Mouse (Mus musculus) midbrain, embryonic 15.5 days (tissue): ENCODE data around the gene Eif1. TPM values are rescaled to one million over a fixed set of nuclear protein-coding genes. Genes with fewer than 3 reads are reported as not detected.
A peak's percentile ranks its signal among the peaks of the same experiment; 100 is the strongest.
"Not testable (repeated sequence)": the region's sequence is repeated elsewhere in the genome, so short reads cannot be mapped to it uniquely, and the experiment has no call there.

Experiments
- ATAC-seq: fragments of 200-750 bp; cut with Nextera tagmentation; replicated peaks from 2 replicates; pipeline ENCODE4 v1.8.0; 2017; ENCODE audit warnings: moderate TSS enrichment
- H3K27ac ChIP-seq: fragments of 300-500 bp; sonication (generic); 2 replicates; pipeline ENCODE4 v1.5.1; 2015; ENCODE audit warnings: mild to moderate bottlenecking, inconsistent platforms
- H3K27me3 ChIP-seq: fragments of 300-500 bp; sonication (generic); replicated peaks from 2 replicates; pipeline ENCODE4 v1.6.1; 2015; ENCODE audit warnings: inconsistent platforms
- H3K36me3 ChIP-seq: fragments of 300-500 bp; sonication (generic); replicated peaks from 2 replicates; pipeline ENCODE4 v1.6.1; 2015; ENCODE audit warnings: inconsistent platforms
- H3K4me1 ChIP-seq: fragments of 300-500 bp; sonication (generic); 2 replicates; pipeline ENCODE4 v1.6.1; 2015; ENCODE audit warnings: inconsistent platforms
- H3K4me2 ChIP-seq: fragments of 300-500 bp; sonication (generic); 2 replicates; pipeline ENCODE4 v1.6.1; 2015; ENCODE audit warnings: inconsistent platforms, mild to moderate bottlenecking, moderate library complexity
- H3K4me3 ChIP-seq: fragments of 300-500 bp; sonication (generic); 2 replicates; pipeline ENCODE4 v1.5.1; 2015; ENCODE audit warnings: mild to moderate bottlenecking, inconsistent platforms
- H3K9ac ChIP-seq: fragments of 300-500 bp; sonication (generic); 2 replicates; pipeline ENCODE4 v1.6.1; 2015; ENCODE audit warnings: mild to moderate bottlenecking, inconsistent platforms
- H3K9me3 ChIP-seq: fragments of 300-500 bp; sonication (generic); 2 replicates; pipeline ENCODE4 v1.6.1; 2016; ENCODE audit warnings: inconsistent platforms
- WGBS: fragments of 180-500 bp; shearing (Covaris S2); methylation state at CpG from one replicate; pipeline ENCODE4 v1.1.7; 2015; ENCODE audit warnings: mixed read lengths; 5-methylcytosine and 5-hydroxymethylcytosine counted together
- polyA plus RNA-seq: library from polyadenylated mRNA; unstranded; fragments of >200 nt; fragmentation: Nextera tagmentation; extraction: Ambion mirVana; gene quantifications from 2 replicates; pipeline ENCODE4 v1.2.1, GENCODE M21; 2015

Gene Eif1
- polyA plus RNA-seq, 1 experiment from 2014 or later = 1,086 TPM

DNA sequence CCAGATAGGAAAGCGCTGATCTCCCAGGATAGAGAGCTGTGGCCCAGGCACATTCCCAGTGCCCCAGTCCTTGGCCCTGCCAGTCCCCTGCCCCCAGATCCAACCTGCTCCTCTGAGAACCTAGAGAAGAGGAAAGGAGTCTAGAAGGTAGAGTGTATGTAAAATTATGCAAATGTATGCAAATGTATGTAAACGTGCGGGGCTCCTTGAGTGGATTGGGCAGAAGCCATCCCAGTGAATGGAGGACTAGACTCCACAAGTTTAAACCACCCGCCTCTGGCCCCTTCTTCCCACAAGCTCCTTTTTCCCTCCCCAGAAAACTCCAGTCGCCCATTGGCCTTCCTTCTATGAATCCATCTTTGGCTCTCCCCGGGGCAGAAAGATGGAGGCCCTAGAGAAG, 26.8 kb upstream of the Eif1 start:
- WGBS = 41% methylated on average over 6 of the region's 6 CpGs
- no peaks in the 10 kb centered on the region for H3K27me3 ChIP-seq
- H3K36me3 ChIP-seq = no peaks in the 10 kb centered on the region
- no peak overlapping the region for H3K27ac ChIP-seq
- no peak overlapping the region for H3K4me2 ChIP-seq
- ATAC-seq = no peak
- no peak overlapping the region for H3K4me3 ChIP-seq
- H3K4me1 ChIP-seq = peaks cover under 1% of the 10 kb centered on the region
- H3K9me3 ChIP-seq = no peaks in the 10 kb centered on the region
- no peak overlapping the region for H3K9ac ChIP-seq

DNA sequence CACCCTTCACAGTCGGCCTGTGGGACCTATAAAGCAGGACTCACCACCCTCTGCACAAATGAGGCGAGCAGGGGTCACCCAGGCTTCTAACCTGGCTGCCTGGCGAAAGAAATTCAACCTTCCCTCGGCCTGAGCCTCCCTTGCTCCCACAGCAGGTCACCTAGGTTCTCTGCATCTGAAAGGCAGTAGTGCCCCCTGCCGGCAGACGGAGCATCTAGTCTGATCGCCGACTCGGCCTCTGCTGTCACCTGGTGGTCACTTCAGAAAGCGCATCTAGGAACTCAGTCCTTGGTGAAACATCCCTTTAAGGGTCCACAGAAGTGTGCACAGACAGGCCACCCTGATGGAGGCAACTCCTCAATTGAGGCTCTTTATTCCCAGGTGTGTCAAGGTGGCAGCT, 24.4 kb upstream of the Eif1 start:
- Histone ChIP-seq H3K4me1 (peaks cover 4% of the 10 kb centered on the region), H3K4me3 (no peak overlapping the region), H3K27me3 (no peaks in the 10 kb centered on the region), H3K36me3 (no peaks in the 10 kb centered on the region), H3K4me2 (peak overlapping the region; percentile 17), H3K27ac (no peak overlapping the region), H3K9me3 (no peaks in the 10 kb centered on the region), H3K9ac (no peak overlapping the region)
- WGBS = 1% methylated on average over 10 of the region's 10 CpGs
- peak; percentile 10; the same call in 1 of the 2 replicates for ATAC-seq

DNA sequence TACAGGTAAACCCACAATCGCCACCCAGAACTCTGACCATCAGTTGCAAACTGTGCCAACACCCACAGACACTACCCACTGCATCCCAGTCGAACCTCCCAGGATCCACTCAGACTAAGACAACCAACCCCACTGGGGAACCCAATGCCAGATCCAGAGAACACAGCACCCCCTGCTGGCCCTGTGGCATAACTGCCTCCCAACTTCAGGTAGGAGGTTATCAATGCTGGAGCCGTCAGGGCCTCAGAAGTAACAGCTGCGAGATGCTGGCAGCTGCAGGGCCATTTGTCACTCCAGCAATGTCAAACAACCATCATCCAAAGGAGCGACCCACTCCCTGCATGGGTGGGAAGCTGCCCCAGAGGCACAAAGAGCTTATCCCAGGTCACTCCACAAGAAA, 21.9 kb upstream of the Eif1 start:
- H3K4me1 ChIP-seq = peaks cover 4% of the 10 kb centered on the region
- H3K27me3 ChIP-seq = no peaks in the 10 kb centered on the region
- H3K4me2 ChIP-seq = peak overlapping the region; percentile 42
- WGBS = 47% methylated on average over 5 of the region's 5 CpGs
- ATAC-seq = no peak
- H3K4me3 ChIP-seq = 0 out of 2 replicates have a peak overlapping the region, but pooled peaks have one; percentile 21
- H3K36me3 ChIP-seq = no peaks in the 10 kb centered on the region
- no peak overlapping the region for H3K27ac ChIP-seq
- H3K9ac ChIP-seq = no peak overlapping the region
- no peaks in the 10 kb centered on the region for H3K9me3 ChIP-seq

DNA sequence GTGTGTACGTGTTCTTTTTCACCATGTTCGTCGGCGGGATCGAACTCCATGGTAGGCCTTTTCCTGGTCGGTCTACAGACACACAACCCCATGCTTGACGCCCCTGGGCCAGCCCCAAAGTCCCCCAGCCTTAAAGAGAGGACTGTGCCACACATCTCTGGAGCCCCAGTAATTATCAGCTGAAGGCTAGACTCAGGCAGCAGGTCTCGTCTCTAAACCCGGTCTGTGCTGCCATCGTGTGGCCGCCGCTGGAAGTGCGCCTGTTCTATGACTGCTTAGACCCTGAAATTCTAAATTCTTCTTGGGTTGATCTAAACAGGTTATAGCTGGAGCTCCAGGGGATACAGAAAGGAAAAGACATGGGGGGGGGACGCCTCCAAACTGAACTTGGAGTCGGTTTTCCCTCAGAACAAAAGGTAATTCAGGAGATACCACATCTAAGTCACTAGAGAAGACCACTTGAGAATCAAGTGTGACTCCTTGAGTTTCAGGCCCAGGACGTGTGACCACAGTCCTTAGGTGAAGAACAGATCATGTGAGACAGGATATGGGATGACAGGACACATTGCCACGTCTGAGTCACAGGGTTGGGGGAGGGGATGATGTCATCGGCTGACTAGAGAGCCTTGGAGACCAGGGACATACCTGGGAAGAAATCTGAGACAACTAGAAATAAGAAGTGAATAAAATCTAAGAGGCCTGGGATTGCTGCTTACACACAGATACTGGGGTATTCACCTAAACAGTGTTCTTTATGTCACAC, 21.2 kb upstream of the Eif1 start:
- H3K4me3 ChIP-seq = 0 out of 2 replicates have a peak overlapping the region, but pooled peaks have one; percentile 21
- H3K9me3 ChIP-seq = no peaks in the 10 kb centered on the region
- H3K4me1 ChIP-seq = peaks cover 4% of the 10 kb centered on the region
- WGBS = 19% methylated on average over 18 of the region's 18 CpGs
- H3K4me2 ChIP-seq = peak overlapping the region; percentile 42
- no peak overlapping the region for H3K27ac ChIP-seq
- no peaks in the 10 kb centered on the region for H3K27me3 ChIP-seq
- no peaks in the 10 kb centered on the region for H3K36me3 ChIP-seq
- ATAC-seq = peak; percentile 76
- H3K9ac ChIP-seq = no peak overlapping the region

DNA sequence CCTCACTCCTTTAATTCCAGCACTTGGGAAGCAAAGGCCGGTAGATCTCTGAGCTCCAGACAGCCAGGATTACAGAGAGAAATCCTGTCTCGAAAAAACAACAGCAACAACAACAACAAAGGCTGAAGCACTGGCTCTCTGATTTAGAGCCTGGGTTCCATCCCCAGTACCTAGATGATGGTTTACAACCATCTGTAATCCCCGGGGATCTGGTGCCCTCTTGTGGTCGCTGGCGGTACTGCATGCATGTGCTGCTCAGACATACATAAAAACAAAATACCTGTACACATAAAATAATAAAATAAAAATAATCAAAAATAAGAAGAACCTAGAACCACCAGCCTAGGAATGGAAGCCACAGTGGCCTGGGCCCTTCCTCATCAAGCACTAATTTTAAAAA, 19.4 kb upstream of the Eif1 start:
- no peaks in the 10 kb centered on the region for H3K36me3 ChIP-seq
- no peak for ATAC-seq
- no peak overlapping the region for H3K4me3 ChIP-seq
- H3K9ac ChIP-seq = no peak overlapping the region
- H3K9me3 ChIP-seq = no peaks in the 10 kb centered on the region
- H3K4me2 ChIP-seq = no peak overlapping the region
- H3K4me1 ChIP-seq = peaks cover 4% of the 10 kb centered on the region
- WGBS = 11% methylated on average over 5 of the region's 5 CpGs
- H3K27ac ChIP-seq = no peak overlapping the region
- H3K27me3 ChIP-seq = no peaks in the 10 kb centered on the region

DNA sequence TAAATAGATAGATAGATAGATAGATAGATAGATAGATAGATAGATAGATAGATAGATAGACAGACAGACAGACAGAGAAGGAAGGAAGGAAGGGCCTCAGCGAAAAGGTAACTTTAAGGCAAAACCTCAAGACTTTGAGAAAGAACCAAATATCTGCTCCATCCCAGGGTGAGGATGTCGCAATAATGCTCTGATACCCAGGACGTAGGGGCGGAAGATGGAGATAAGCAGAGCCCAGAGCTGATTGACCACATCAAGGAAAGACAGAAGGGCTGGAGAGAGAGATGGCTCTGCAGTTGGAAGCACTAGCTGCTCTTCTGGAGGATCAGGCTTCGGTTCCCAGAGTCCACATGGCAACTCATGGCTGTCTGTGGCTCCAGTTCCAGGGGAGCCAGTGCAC, 18.4 kb upstream of the Eif1 start:
- Histone ChIP-seq H3K9ac (no peak overlapping the region), H3K27ac (no peak overlapping the region), H3K36me3 (no peaks in the 10 kb centered on the region), H3K4me3 (no peak overlapping the region), H3K4me2 (no peak overlapping the region), H3K4me1 (peaks cover 4% of the 10 kb centered on the region), H3K27me3 (no peaks in the 10 kb centered on the region), H3K9me3 (no peaks in the 10 kb centered on the region)
- 91% methylated on average over 5 of the region's 5 CpGs for WGBS
- ATAC-seq = no peak

DNA sequence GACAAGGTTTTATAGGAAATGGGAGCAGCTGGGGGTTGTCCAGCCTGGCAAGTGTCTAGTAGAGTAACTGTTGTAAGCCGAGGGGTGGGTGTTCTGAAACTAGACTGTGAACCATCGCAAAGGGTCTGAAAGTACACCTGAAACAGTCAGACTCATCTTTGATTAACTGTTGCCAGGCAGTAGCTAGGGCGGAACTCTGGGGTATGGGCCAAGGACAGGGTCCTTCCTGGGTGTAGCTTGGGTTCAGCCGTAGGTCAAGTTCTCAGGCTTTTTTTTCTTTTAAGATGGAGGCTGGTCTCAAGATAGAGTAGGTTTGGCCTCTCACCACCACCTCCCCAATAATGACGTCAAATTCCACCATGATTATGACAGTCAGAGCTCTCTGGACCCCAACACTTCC, 11.8 kb upstream of the Eif1 start:
- no peak overlapping the region for H3K27ac ChIP-seq
- H3K36me3 ChIP-seq = no peaks in the 10 kb centered on the region
- no peaks in the 10 kb centered on the region for H3K27me3 ChIP-seq
- H3K9me3 ChIP-seq = no peaks in the 10 kb centered on the region
- no peak overlapping the region for H3K4me2 ChIP-seq
- H3K4me3 ChIP-seq = no peak overlapping the region
- no peak overlapping the region for H3K9ac ChIP-seq
- 0 out of 2 replicates have a peak, but pooled peaks cover 9% of the 10 kb centered on the region for H3K4me1 ChIP-seq
- 92% methylated on average over 5 of the region's 5 CpGs for WGBS
- ATAC-seq = no peak

DNA sequence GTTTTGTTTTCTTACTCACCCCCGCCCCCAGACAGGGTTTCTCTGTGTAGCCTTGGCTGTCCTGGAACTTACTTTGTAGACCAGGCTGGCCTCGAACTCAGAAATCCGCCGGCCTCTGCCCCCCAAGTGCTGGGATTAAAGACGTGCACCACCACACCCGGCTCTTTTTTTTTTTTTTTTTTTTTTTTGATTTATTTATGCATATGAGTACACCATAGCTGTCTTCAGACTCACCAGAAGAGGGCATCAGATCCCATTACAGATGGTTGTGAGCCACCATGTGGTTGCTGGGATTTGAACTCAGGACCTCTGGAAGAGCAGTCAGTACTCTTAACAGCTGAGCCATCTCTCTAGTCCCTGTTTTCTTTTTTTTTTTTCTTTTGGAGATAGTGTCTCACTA, 11.0 kb upstream of the Eif1 start:
- H3K4me1 ChIP-seq, H3K36me3 ChIP-seq, H3K27ac ChIP-seq, H3K27me3 ChIP-seq, ATAC-seq, H3K4me2 ChIP-seq, H3K9ac ChIP-seq, H3K9me3 ChIP-seq, H3K4me3 ChIP-seq: not testable (repeated sequence)
- 91% methylated on average over 6 of the region's 6 CpGs for WGBS

DNA sequence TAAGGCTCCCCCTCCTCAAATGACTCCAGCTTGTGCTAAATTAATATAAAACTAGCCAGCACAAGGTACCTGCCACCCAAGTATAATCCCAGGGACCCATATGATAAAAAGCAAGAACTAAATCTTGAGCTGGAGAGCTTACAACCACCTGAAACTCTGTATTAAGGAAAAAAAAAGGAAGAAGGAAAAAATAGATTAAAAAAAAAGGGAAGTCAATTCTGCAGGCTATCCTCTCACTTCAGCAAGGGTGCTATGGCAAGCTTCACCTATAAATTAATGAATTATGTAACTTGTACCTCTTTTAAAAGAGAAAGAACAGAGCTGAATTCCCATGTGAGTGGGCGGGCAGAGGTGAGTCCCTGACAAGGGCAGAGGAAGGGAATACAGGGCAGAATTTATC, 8.0 kb upstream of the Eif1 start:
- Histone ChIP-seq H3K9me3 (no peaks in the 10 kb centered on the region), H3K4me3 (no peak overlapping the region), H3K27ac (no peak overlapping the region), H3K9ac (no peak overlapping the region), H3K36me3 (no peaks in the 10 kb centered on the region), H3K27me3 (no peaks in the 10 kb centered on the region), H3K4me1 (0 out of 2 replicates have a peak, but pooled peaks cover 9% of the 10 kb centered on the region), H3K4me2 (no peak overlapping the region)
- 75% methylated on average over 1 of the region's 1 CpGs for WGBS
- no peak for ATAC-seq

DNA sequence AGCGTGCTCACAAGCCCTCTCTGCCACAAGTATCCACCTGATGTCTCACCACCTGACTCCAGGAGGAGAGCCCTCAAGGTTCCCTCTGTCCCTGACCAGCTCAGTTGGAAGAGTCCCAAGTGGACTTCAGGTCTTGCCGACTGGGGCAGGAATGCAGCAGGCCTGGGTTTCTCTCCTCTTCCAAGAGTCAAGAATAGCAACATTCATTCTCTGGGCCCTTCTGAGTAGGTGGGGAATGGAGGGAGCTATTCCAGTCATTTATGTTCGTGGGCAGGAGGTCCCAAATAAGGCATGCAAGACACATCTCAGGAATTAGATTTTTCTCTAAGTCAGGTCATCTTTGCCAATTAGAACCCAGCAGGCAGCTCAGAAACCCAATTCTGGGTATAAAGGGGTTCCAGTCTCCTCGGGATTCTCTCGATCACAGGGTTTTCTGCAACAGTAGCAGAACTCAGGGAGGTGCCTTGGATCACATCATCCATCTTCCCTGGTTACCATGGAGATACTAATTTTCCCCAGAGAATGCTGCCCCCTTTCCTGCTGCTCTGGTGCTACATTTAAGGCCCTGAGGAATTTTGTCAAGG, 7.5 kb upstream of the Eif1 start:
- Histone ChIP-seq H3K36me3 (no peaks in the 10 kb centered on the region), H3K9me3 (no peaks in the 10 kb centered on the region), H3K9ac (no peak overlapping the region), H3K4me1 (0 out of 2 replicates have a peak, but pooled peaks cover 9% of the 10 kb centered on the region), H3K4me2 (no peak overlapping the region), H3K27me3 (no peaks in the 10 kb centered on the region), H3K4me3 (no peak overlapping the region), H3K27ac (no peak overlapping the region)
- WGBS = 32% methylated on average over 5 of the region's 5 CpGs
- no peak for ATAC-seq

DNA sequence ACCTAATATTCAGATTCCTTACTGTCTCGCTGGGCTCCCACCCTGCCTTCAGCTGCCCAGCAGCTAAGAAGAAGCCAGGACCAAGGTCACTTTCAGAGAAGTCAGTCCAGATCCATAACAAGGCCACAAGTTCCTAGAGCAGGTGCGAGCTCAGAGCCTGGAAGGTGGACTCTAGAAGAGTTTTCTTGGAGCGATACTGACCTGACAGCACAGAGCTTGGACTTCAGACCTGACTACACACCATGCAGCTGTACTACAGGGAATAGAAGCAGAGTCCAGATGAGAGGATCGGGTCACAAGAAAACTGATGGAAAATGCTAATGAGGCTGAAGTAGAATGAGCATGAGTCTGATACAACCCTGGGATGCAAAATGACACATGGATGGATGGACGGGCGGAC, 6.3 kb upstream of the Eif1 start:
- ATAC-seq = no peak
- 88% methylated on average over 6 of the region's 6 CpGs for WGBS
- no peaks in the 10 kb centered on the region for H3K9me3 ChIP-seq

DNA sequence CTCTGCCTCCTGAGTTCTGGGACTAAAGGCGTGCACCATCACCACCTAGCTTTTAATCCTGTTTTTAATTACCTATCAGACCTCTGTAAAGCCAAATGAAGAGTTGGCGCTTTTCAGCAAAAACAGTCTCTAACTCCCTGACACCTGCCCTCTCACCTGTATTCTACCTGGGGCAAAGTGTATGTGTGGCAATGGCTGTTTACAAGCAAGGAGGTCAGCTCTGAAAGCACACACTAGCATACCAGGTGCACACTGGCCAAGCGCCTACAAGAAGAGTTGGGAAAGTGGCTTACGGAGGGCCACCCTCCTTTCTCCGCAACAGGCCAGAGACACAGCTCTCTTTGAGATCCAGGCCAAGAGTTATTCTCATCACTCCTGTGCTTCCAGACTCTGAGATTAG, 4.2 kb upstream of the Eif1 start:
- Histone ChIP-seq H3K27ac (no peak overlapping the region), H3K9ac (no peak overlapping the region), H3K4me3 (no peak overlapping the region), H3K36me3 (no peaks in the 10 kb centered on the region), H3K9me3 (no peaks in the 10 kb centered on the region), H3K27me3 (no peaks in the 10 kb centered on the region), H3K4me1 (0 out of 2 replicates have a peak, but pooled peaks cover 12% of the 10 kb centered on the region), H3K4me2 (no peak overlapping the region)
- ATAC-seq = no peak
- WGBS = 92% methylated on average over 5 of the region's 5 CpGs

More for the DNA sequence above, 6.3 kb upstream of the Eif1 start:
- Histone ChIP-seq H3K27me3 (no peaks in the 10 kb centered on the region), H3K27ac (no peak overlapping the region), H3K4me3 (no peak overlapping the region), H3K4me1 (0 out of 2 replicates have a peak, but pooled peaks cover 9% of the 10 kb centered on the region), H3K9ac (no peak overlapping the region), H3K4me2 (no peak overlapping the region), H3K36me3 (no peaks in the 10 kb centered on the region)
